Mouse (Mus musculus): Measurements from ENCODE around the gene 1700025C18Rik. TPM values are rescaled to one million over a fixed set of nuclear protein-coding genes. Genes with fewer than 3 reads are reported as not detected.

The 1700025C18Rik gene
- polyA plus RNA-seq, 1 experiment from 2014 or later, result not detected

- no peak for ATAC-seq (ENCODE audit: insufficient number of reproducible peaks, insufficient read depth, low FRiP score, low read depth)
- H3K4me2 ChIP-seq (ENCODE audit: low read length), result no peak overlapping the region
- WGBS, result 18% methylated on average over 10 of the region's 10 CpGs
- H3K27me3 ChIP-seq (ENCODE audit: control insufficient read depth, insufficient read depth, low read length), result peaks cover 77% of the 10 kb centered on the region
- no peaks in the 10 kb centered on the region for H3K36me3 ChIP-seq (ENCODE audit: control insufficient read depth, insufficient read depth, low read length)
- no peaks in the 10 kb centered on the region for H3K9me3 ChIP-seq (ENCODE audit: control insufficient read depth, low read length)
- no peak overlapping the region for H3K9ac ChIP-seq (ENCODE audit: low read length)
- no peak overlapping the region for H3K4me3 ChIP-seq (ENCODE audit: control insufficient read depth in 1 of 2, insufficient read depth in 1 of 2, low read depth in 1 of 2, low read length in 2 of 2)
- H3K4me1 ChIP-seq (ENCODE audit: control insufficient read depth in 2 of 2, insufficient read depth in 2 of 2, low read length in 2 of 2), result peaks cover 6 to 7% of the 10 kb centered on the region in 2 experiments; a peak in 2 of 4 replicates
- no peak overlapping the region for H3K27ac ChIP-seq (replicated peaks in 1 of 2; ENCODE audit: control insufficient read depth in 1 of 2, insufficient read depth in 1 of 2, low read depth in 2 of 2, low read length in 2 of 2)
Measured at GRCm38 (mm10) chr2:165096367-165096766, 5.8 kb upstream of the 1700025C18Rik start.

DNA sequence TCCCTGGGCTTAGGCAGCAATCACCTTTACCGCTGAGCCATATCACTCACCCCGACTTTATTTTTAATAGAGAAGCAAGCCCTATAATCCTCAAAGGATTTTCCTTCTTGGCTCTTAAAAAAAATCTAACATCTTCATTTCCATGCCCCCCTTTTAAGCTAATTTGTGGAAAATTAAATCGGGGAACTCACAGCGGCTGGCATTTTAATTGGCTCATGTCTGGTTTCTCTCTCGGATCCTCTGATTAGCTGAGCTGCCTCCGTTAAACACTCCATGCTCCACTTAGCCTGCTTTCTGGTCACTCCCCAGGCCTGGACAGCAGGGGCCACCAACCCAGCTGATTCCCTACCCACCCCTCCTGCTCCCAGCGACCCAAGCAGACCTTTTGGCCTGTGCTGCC lies 1.8 kb upstream of the 1700025C18Rik start:
- Histone ChIP-seq H3K4me2 (ENCODE audit: low read length) (no peak overlapping the region), H3K36me3 (ENCODE audit: control insufficient read depth, insufficient read depth, low read length) (no peaks in the 10 kb centered on the region), H3K9ac (ENCODE audit: low read length) (no peak overlapping the region), H3K9me3 (ENCODE audit: control insufficient read depth, low read length) (no peaks in the 10 kb centered on the region), H3K4me1 (ENCODE audit: control insufficient read depth in 2 of 2, insufficient read depth in 2 of 2, low read length in 2 of 2) (no peaks in the 10 kb centered on the region), H3K4me3 (ENCODE audit: control insufficient read depth in 1 of 2, insufficient read depth in 1 of 2, low read depth in 1 of 2, low read length in 2 of 2) (no peak overlapping the region), H3K27me3 (ENCODE audit: control insufficient read depth, insufficient read depth, low read length) (peaks cover 54% of the 10 kb centered on the region), H3K27ac (replicated peaks in 1 of 2; ENCODE audit: control insufficient read depth in 1 of 2, insufficient read depth in 1 of 2, low read depth in 2 of 2, low read length in 2 of 2) (no peak overlapping the region)
- WGBS, result 61% methylated on average over 7 of the region's 7 CpGs
- no peak for ATAC-seq (ENCODE audit: insufficient number of reproducible peaks, insufficient read depth, low FRiP score, low read depth)

DNA sequence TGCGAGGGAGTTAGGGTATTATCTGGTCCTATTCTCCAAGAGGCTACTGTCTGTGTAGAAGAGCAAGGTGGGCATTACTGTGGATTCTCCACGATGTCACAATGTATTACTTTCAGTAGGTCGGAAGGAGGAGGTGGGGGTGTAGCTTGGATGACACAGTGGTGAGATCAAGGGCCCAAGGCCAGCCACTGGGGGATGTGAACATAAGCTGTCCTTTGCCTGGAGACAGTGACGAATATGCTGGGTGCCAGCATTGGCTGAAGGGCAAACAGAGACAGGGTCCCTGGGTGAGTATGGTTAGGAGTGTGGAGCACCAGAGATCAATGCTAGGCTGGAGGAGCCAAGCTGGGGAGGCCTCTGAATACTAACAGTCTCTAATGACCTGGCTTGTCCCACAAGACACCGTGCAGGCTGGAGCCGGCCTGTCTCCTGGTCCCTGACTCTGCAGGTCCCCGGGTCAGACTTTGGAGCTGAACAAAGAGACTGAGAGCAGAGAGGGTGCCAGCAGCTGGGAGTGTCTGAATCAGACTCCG lies 949 bp upstream of the 1700025C18Rik start:
- H3K27me3 ChIP-seq (ENCODE audit: control insufficient read depth, insufficient read depth, low read length), result peaks cover 45% of the 10 kb centered on the region
- no peaks in the 10 kb centered on the region for H3K36me3 ChIP-seq (ENCODE audit: control insufficient read depth, insufficient read depth, low read length)
- H3K4me2 ChIP-seq (ENCODE audit: low read length), result no peak overlapping the region
- 74% methylated on average over 8 of the region's 8 CpGs for WGBS
- no peaks in the 10 kb centered on the region for H3K9me3 ChIP-seq (ENCODE audit: control insufficient read depth, low read length)
- H3K4me3 ChIP-seq (ENCODE audit: control insufficient read depth in 1 of 2, insufficient read depth in 1 of 2, low read depth in 1 of 2, low read length in 2 of 2), result no peak overlapping the region
- H3K9ac ChIP-seq (ENCODE audit: low read length), result no peak overlapping the region
- no peaks in the 10 kb centered on the region for H3K4me1 ChIP-seq (ENCODE audit: control insufficient read depth in 2 of 2, insufficient read depth in 2 of 2, low read length in 2 of 2)
- H3K27ac ChIP-seq (replicated peaks in 1 of 2; ENCODE audit: control insufficient read depth in 1 of 2, insufficient read depth in 1 of 2, low read depth in 2 of 2, low read length in 2 of 2), result no peak overlapping the region
- no peak for ATAC-seq (ENCODE audit: insufficient number of reproducible peaks, insufficient read depth, low FRiP score, low read depth)

DNA sequence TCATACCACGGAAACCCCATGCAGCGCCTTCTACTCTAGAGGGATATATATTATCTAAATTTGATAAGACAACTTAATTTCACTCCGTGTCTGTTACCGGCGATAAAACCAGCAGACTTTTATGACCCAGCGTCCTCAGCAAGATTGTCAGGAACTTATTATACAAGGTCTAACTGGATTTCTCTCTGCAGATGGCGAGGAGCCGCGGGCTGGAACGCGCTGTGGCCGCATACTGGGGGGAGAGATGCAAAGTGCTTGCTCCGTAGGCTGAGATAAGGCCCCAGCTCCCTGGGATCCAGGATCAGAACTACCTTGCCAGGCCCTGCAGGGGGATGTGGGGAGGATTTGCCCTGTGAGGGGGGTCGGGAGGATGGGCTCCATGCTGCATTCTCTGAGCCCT lies 1.1 kb downstream of the 1700025C18Rik start:
- 16% methylated on average over 14 of the region's 14 CpGs for WGBS
- no peak overlapping the region for H3K4me2 ChIP-seq (ENCODE audit: low read length)
- ATAC-seq (ENCODE audit: insufficient number of reproducible peaks, insufficient read depth, low FRiP score, low read depth), result no peak
- H3K36me3 ChIP-seq (ENCODE audit: control insufficient read depth, insufficient read depth, low read length), result no peaks in the 10 kb centered on the region
- no peaks in the 10 kb centered on the region for H3K4me1 ChIP-seq (ENCODE audit: control insufficient read depth in 2 of 2, insufficient read depth in 2 of 2, low read length in 2 of 2)
- peaks cover 28% of the 10 kb centered on the region for H3K27me3 ChIP-seq (ENCODE audit: control insufficient read depth, insufficient read depth, low read length)
- H3K4me3 ChIP-seq (ENCODE audit: control insufficient read depth in 1 of 2, insufficient read depth in 1 of 2, low read depth in 1 of 2, low read length in 2 of 2), result no peak overlapping the region
- no peak overlapping the region for H3K27ac ChIP-seq (replicated peaks in 1 of 2; ENCODE audit: control insufficient read depth in 1 of 2, insufficient read depth in 1 of 2, low read depth in 2 of 2, low read length in 2 of 2)
- no peaks in the 10 kb centered on the region for H3K9me3 ChIP-seq (ENCODE audit: control insufficient read depth, low read length)
- no peak overlapping the region for H3K9ac ChIP-seq (ENCODE audit: low read length)

DNA sequence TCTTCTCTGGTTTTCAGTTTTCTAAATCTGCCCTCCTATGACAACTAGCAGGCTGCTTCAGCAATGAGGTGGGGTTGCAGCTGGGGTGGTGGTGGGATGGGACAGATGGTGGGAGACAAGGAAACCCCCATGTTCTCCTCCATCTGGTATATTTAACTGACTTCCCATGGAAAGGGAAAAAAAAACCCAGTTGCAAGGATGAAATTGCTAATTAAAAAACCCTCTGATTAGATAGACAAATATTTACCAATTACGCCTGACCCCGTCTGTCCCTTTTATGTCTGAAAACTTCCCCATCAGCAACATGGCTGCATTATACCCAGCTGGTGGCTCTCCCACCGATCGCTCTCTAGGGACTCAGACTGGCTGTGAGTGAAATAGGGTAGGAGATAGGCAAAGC lies 3.9 kb downstream of the 1700025C18Rik start:
- H3K9ac ChIP-seq (ENCODE audit: low read length), result no peak overlapping the region
- no peak overlapping the region for H3K27ac ChIP-seq (replicated peaks in 1 of 2; ENCODE audit: control insufficient read depth in 1 of 2, insufficient read depth in 1 of 2, low read depth in 2 of 2, low read length in 2 of 2)
- no peaks in the 10 kb centered on the region for H3K36me3 ChIP-seq (ENCODE audit: control insufficient read depth, insufficient read depth, low read length)
- 80% methylated on average over 4 of the region's 4 CpGs for WGBS
- H3K9me3 ChIP-seq (ENCODE audit: control insufficient read depth, low read length), result no peaks in the 10 kb centered on the region
- H3K27me3 ChIP-seq (ENCODE audit: control insufficient read depth, insufficient read depth, low read length), result peaks cover 15% of the 10 kb centered on the region
- H3K4me2 ChIP-seq (ENCODE audit: low read length), result no peak overlapping the region
- ATAC-seq (ENCODE audit: insufficient number of reproducible peaks, insufficient read depth, low FRiP score, low read depth), result no peak
- no peaks in the 10 kb centered on the region for H3K4me1 ChIP-seq (ENCODE audit: control insufficient read depth in 2 of 2, insufficient read depth in 2 of 2, low read length in 2 of 2)
- H3K4me3 ChIP-seq (ENCODE audit: control insufficient read depth in 1 of 2, insufficient read depth in 1 of 2, low read depth in 1 of 2, low read length in 2 of 2), result no peak overlapping the region

GRCm38 (mm10) chr2:165081257-165081656 lies 9.3 kb downstream of the 1700025C18Rik start:
- 13% methylated on average over 7 of the region's 7 CpGs for WGBS
- Histone ChIP-seq H3K4me1 (ENCODE audit: control insufficient read depth in 2 of 2, insufficient read depth in 2 of 2, low read length in 2 of 2) (no peaks in the 10 kb centered on the region), H3K9ac (ENCODE audit: low read length) (no peak overlapping the region), H3K4me2 (ENCODE audit: low read length) (no peak overlapping the region), H3K4me3 (ENCODE audit: control insufficient read depth in 1 of 2, insufficient read depth in 1 of 2, low read depth in 1 of 2, low read length in 2 of 2) (no peak overlapping the region), H3K27me3 (ENCODE audit: control insufficient read depth, insufficient read depth, low read length) (peaks cover 56% of the 10 kb centered on the region), H3K36me3 (ENCODE audit: control insufficient read depth, insufficient read depth, low read length) (no peaks in the 10 kb centered on the region), H3K9me3 (ENCODE audit: control insufficient read depth, low read length) (no peaks in the 10 kb centered on the region), H3K27ac (replicated peaks in 1 of 2; ENCODE audit: control insufficient read depth in 1 of 2, insufficient read depth in 1 of 2, low read depth in 2 of 2, low read length in 2 of 2) (no peak overlapping the region)
- no peak for ATAC-seq (ENCODE audit: insufficient number of reproducible peaks, insufficient read depth, low FRiP score, low read depth)

GRCm38 (mm10) chr2:165080657-165081056 lies 9.9 kb downstream of the 1700025C18Rik start:
- 11% methylated on average over 9 of the region's 9 CpGs for WGBS
- no peaks in the 10 kb centered on the region for H3K9me3 ChIP-seq (ENCODE audit: control insufficient read depth, low read length)
- H3K27me3 ChIP-seq (ENCODE audit: control insufficient read depth, insufficient read depth, low read length), result peaks cover 62% of the 10 kb centered on the region
- no peak overlapping the region for H3K4me2 ChIP-seq (ENCODE audit: low read length)
- no peak overlapping the region for H3K9ac ChIP-seq (ENCODE audit: low read length)
- no peaks in the 10 kb centered on the region for H3K36me3 ChIP-seq (ENCODE audit: control insufficient read depth, insufficient read depth, low read length)
- H3K27ac ChIP-seq (replicated peaks in 1 of 2; ENCODE audit: control insufficient read depth in 1 of 2, insufficient read depth in 1 of 2, low read depth in 2 of 2, low read length in 2 of 2), result no peak overlapping the region
- no peak for ATAC-seq (ENCODE audit: insufficient number of reproducible peaks, insufficient read depth, low FRiP score, low read depth)
- no peaks in the 10 kb centered on the region for H3K4me1 ChIP-seq (ENCODE audit: control insufficient read depth in 2 of 2, insufficient read depth in 2 of 2, low read length in 2 of 2)
- H3K4me3 ChIP-seq (ENCODE audit: control insufficient read depth in 1 of 2, insufficient read depth in 1 of 2, low read depth in 1 of 2, low read length in 2 of 2), result no peak overlapping the region

DNA sequence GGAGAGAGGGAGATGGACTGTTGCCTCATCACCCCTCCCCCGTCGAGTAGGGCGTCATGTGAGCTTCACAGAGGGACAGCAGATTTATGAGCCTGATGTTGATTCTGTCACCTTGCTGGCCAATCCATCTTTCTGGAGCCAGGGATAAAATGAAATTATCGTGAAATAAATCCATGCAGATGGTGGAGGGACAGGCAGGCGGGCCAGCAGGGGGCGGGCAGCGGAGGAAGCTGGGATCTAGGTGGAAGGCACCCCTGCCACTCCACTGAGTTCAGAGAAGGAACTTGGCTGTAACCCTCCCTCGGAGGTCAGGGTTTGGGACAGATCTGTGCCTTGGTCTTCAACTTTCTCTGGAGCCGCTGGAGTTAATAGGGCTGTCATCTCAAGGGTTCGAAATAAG lies 11.9 kb downstream of the 1700025C18Rik start:
- H3K4me2 ChIP-seq (ENCODE audit: low read length), result no peak overlapping the region
- H3K4me1 ChIP-seq (ENCODE audit: control insufficient read depth in 2 of 2, insufficient read depth in 2 of 2, low read length in 2 of 2), result no peaks in the 10 kb centered on the region
- H3K9me3 ChIP-seq (ENCODE audit: control insufficient read depth, low read length), result no peaks in the 10 kb centered on the region
- no peak overlapping the region for H3K4me3 ChIP-seq (ENCODE audit: control insufficient read depth in 1 of 2, insufficient read depth in 1 of 2, low read depth in 1 of 2, low read length in 2 of 2)
- no peak for ATAC-seq (ENCODE audit: insufficient number of reproducible peaks, insufficient read depth, low FRiP score, low read depth)
- 28% methylated on average over 10 of the region's 10 CpGs for WGBS
- H3K9ac ChIP-seq (ENCODE audit: low read length), result no peak overlapping the region
- H3K27ac ChIP-seq (replicated peaks in 1 of 2; ENCODE audit: control insufficient read depth in 1 of 2, insufficient read depth in 1 of 2, low read depth in 2 of 2, low read length in 2 of 2), result no peak overlapping the region
- H3K36me3 ChIP-seq (ENCODE audit: control insufficient read depth, insufficient read depth, low read length), result no peaks in the 10 kb centered on the region
- peaks cover 77% of the 10 kb centered on the region for H3K27me3 ChIP-seq (ENCODE audit: control insufficient read depth, insufficient read depth, low read length)
